In genomic region chr2:48348021-48348420, GRCm38 (mm10) we compare ENCODE assay signal across 24 mouse cellular contexts.
A peak's percentile ranks its signal among the peaks of the same experiment; 100 is the strongest.
DNase-seq lines count a peak whose midpoint lies in the region; ATAC-seq and TF ChIP-seq lines count a peak whose summit lies in the region.
"Had no signal": no experiment of that assay in that cellular context is flagged by ENCODE, and none has a peak within 500 bp of the region (broad histone marks: within the 10 kb centered on the region; RNA-seq: fewer than 3 reads in every experiment).

No protein-coding gene starts in this region.

- peak; percentile 66 for DNase-seq in lung, embryonic 14.5 days
- no peak for DNase-seq in lung, adult 2 months
- peak; percentile 23 for DNase-seq in lung, postnatal 0 days (ENCODE audit: low spot score)
- no peak for DNase-seq in lung, postnatal 36 days
- DNase-seq in layer of hippocampus, adult 8-10 months (ENCODE audit: low spot score in 2 of 2), result no peak
- no peak for DNase-seq in forebrain, embryonic 14.5 days (ENCODE audit: low spot score)
- DNase-seq: adrenal gland, postnatal 10 days; adrenal gland, postnatal 36 days; B cell, adult 2 months; cerebellum, adult 18-20 months; cerebellum, adult 9-10 months; cerebellum, postnatal 14 days; forebrain, postnatal 0 days; gastrocnemius, adult 2 months; gastrocnemius, postnatal 14 days; heart, adult 11 months had no signal

- H3K4me3 ChIP-seq in lung, embryonic 14.5 days (ENCODE audit: low read depth, low read length), result no peak overlapping the region
- H3K4me3 ChIP-seq in lung, adult 2 months (replicated peaks; ENCODE audit: extremely low read depth, low read depth, low read length), result no peak overlapping the region
- no peak overlapping the region for H3K4me3 ChIP-seq in lung, postnatal 0 days (ENCODE audit: low read depth, low read length)
- no peak overlapping the region for H3K4me3 ChIP-seq in intestine, embryonic 16.5 days (ENCODE audit: low read length)
- no peak overlapping the region for H3K4me3 ChIP-seq in forebrain, embryonic 14.5 days (ENCODE audit: low read depth, low read length)
- H3K4me3 ChIP-seq: forebrain, embryonic 10.5 days; forebrain, embryonic 13.5 days; gastrocnemius, adult 2 months; hindbrain, embryonic 12.5 days had no signal

- H3K9ac ChIP-seq in lung, embryonic 14.5 days, result no peak overlapping the region; the same call in 1 of the 2 replicates
- no peak overlapping the region for H3K9ac ChIP-seq in lung, postnatal 0 days (replicated peaks; ENCODE audit: low read depth)
- no peak overlapping the region for H3K9ac ChIP-seq in intestine, embryonic 16.5 days (ENCODE audit: low read depth, low read length)
- H3K9ac ChIP-seq in forebrain, embryonic 14.5 days (ENCODE audit: low read length), result no peak overlapping the region
- H3K9ac ChIP-seq: forebrain, embryonic 13.5 days; forebrain, postnatal 0 days; hindbrain, embryonic 12.5 days had no signal

- H3K9me3 ChIP-seq in lung, embryonic 14.5 days (ENCODE audit: low read depth, low read length), result no peaks in the 10 kb centered on the region
- no peaks in the 10 kb centered on the region for H3K9me3 ChIP-seq in lung, postnatal 0 days (ENCODE audit: low read length)
- H3K9me3 ChIP-seq in intestine, embryonic 16.5 days (ENCODE audit: control insufficient read depth, low read length), result no peaks in the 10 kb centered on the region
- no peaks in the 10 kb centered on the region for H3K9me3 ChIP-seq in forebrain, embryonic 14.5 days (replicated peaks; ENCODE audit: control insufficient read depth, low read length)
- H3K9me3 ChIP-seq: forebrain, embryonic 10.5 days; forebrain, embryonic 13.5 days; G1E; hindbrain, embryonic 12.5 days had no signal

- TF ChIP-seq CTCF in lung, embryonic 14.5 days (IDR thresholded peaks at IDR 0.05; ENCODE audit: low read depth), result no peak
- no peak for TF ChIP-seq CTCF in lung, adult 2 months (IDR thresholded peaks at IDR 0.05; ENCODE audit: insufficient read depth, low read length)
- no peak for TF ChIP-seq CTCF in lung, postnatal 0 days (IDR thresholded peaks at IDR 0.05)

- TF ChIP-seq POLR2A in lung, adult 2 months (IDR thresholded peaks at IDR 0.05; ENCODE audit: borderline replicate concordance, extremely low read depth, low read depth, low read length), result no peak

- no peak for TF ChIP-seq EP300 in lung, postnatal 0 days (IDR thresholded peaks at IDR 0.05)

- peak overlapping the region; percentile 38 for H3K4me2 ChIP-seq in lung, embryonic 14.5 days
- 0 out of 2 replicates have a peak overlapping the region, but pooled peaks have one; percentile 9 for H3K4me2 ChIP-seq in lung, postnatal 0 days (replicated peaks; ENCODE audit: low read depth, low read length)
- H3K4me2 ChIP-seq in intestine, embryonic 16.5 days (ENCODE audit: low read depth, low read length), result peak overlapping the region; percentile 32
- H3K4me2 ChIP-seq in forebrain, embryonic 14.5 days (ENCODE audit: low read length), result no peak overlapping the region
- H3K4me2 ChIP-seq: forebrain, embryonic 13.5 days; heart, embryonic 11.5 days; hindbrain, embryonic 12.5 days had no signal

- peak; percentile 47 for ATAC-seq in lung, embryonic 14.5 days (ENCODE audit: insufficient read depth)
- ATAC-seq in lung, postnatal 0 days, result no peak
- peak; percentile 39; the same call in 1 of the 2 replicates for ATAC-seq in intestine, embryonic 16.5 days
- ATAC-seq in forebrain, embryonic 14.5 days, result no peak
- ATAC-seq: forebrain, embryonic 13.5 days; forebrain, postnatal 0 days; Patski had no signal

- H3K27ac ChIP-seq in lung, embryonic 14.5 days (ENCODE audit: low read depth), result peak overlapping the region; percentile 86
- H3K27ac ChIP-seq in lung, postnatal 0 days (ENCODE audit: low read length), result peak overlapping the region; percentile 15; the same call in 1 of the 2 replicates
- peak overlapping the region; percentile 48 for H3K27ac ChIP-seq in intestine, embryonic 16.5 days (ENCODE audit: low read length)
- H3K27ac ChIP-seq in forebrain, embryonic 14.5 days (ENCODE audit: low read depth, low read length), result no peak overlapping the region
- H3K27ac ChIP-seq: forebrain, embryonic 10.5 days; forebrain, embryonic 13.5 days; gastrocnemius, adult 2 months; hindbrain, embryonic 12.5 days had no signal

- 28% methylated on average over 4 of the region's 4 CpGs for WGBS in lung, embryonic 14.5 days
- WGBS in lung, adult 2 months, result 37% methylated on average over 4 of the region's 4 CpGs
- 36% methylated on average over 4 of the region's 4 CpGs for WGBS in lung, postnatal 0 days
- 52% methylated on average over 4 of the region's 4 CpGs for WGBS in intestine, embryonic 16.5 days
- WGBS in forebrain, embryonic 14.5 days, result 94% methylated on average over 4 of the region's 4 CpGs

- H3K4me1 ChIP-seq in lung, embryonic 14.5 days (ENCODE audit: insufficient read depth), result 0 out of 2 replicates have a peak, but pooled peaks cover 3% of the 10 kb centered on the region
- H3K4me1 ChIP-seq in lung, adult 2 months (ENCODE audit: control insufficient read depth, insufficient read depth, low read length), result no peaks in the 10 kb centered on the region; the same call in 1 of the 2 replicates
- no peaks in the 10 kb centered on the region for H3K4me1 ChIP-seq in lung, postnatal 0 days (ENCODE audit: insufficient read depth, low read depth, low read length)
- H3K4me1 ChIP-seq in intestine, embryonic 16.5 days (ENCODE audit: control insufficient read depth, insufficient read depth, low read length), result no peaks in the 10 kb centered on the region
- H3K4me1 ChIP-seq in forebrain, embryonic 14.5 days (ENCODE audit: control insufficient read depth, insufficient read depth, low read length), result no peaks in the 10 kb centered on the region
- H3K4me1 ChIP-seq: forebrain, embryonic 10.5 days; forebrain, embryonic 13.5 days; hindbrain, embryonic 12.5 days had no signal

- no peaks in the 10 kb centered on the region for H3K36me3 ChIP-seq in lung, embryonic 14.5 days (ENCODE audit: insufficient read depth)
- H3K36me3 ChIP-seq in lung, postnatal 0 days (ENCODE audit: insufficient read depth, low read length), result no peaks in the 10 kb centered on the region
- no peaks in the 10 kb centered on the region for H3K36me3 ChIP-seq in intestine, embryonic 16.5 days (ENCODE audit: control insufficient read depth, insufficient read depth, low read length)
- no peaks in the 10 kb centered on the region for H3K36me3 ChIP-seq in forebrain, embryonic 14.5 days (ENCODE audit: control insufficient read depth, insufficient read depth, low read length)
- H3K36me3 ChIP-seq: forebrain, embryonic 10.5 days; G1E; hindbrain, embryonic 12.5 days had no signal

- no peaks in the 10 kb centered on the region for H3K27me3 ChIP-seq in lung, embryonic 14.5 days (ENCODE audit: insufficient read depth, low read length)
- H3K27me3 ChIP-seq in lung, postnatal 0 days (replicated peaks; ENCODE audit: insufficient read depth, low read length), result no peaks in the 10 kb centered on the region
- no peaks in the 10 kb centered on the region for H3K27me3 ChIP-seq in intestine, embryonic 16.5 days (replicated peaks; ENCODE audit: control insufficient read depth, insufficient read depth, low read length)
- H3K27me3 ChIP-seq in forebrain, embryonic 14.5 days (replicated peaks; ENCODE audit: control insufficient read depth, insufficient read depth, low read length), result no peaks in the 10 kb centered on the region
- H3K27me3 ChIP-seq: CH12.LX; forebrain, embryonic 13.5 days; hindbrain, embryonic 12.5 days; Patski had no signal

Comparison
In these comparisons a context has a peak if more than half of its experiments do, and no peak if none do; other contexts are left out.
1. ATAC-seq: peak in lung, embryonic 14.5 days (single experiment) and intestine, embryonic 16.5 days (single experiment); none in lung, postnatal 0 days (single experiment) and forebrain, embryonic 14.5 days (single experiment).
2. DNase-seq: peak in lung, embryonic 14.5 days (single experiment) and lung, postnatal 0 days (single experiment); none in lung, adult 2 months (single experiment), lung, postnatal 36 days (single experiment), layer of hippocampus, adult 8-10 months (0 of 2) and forebrain, embryonic 14.5 days (single experiment).